Mouse (Mus musculus) central nervous system, embryonic 11.5 days (tissue): Measurements from ENCODE around the gene Aqp9. TPM values are rescaled to one million over a fixed set of nuclear protein-coding genes. Genes with fewer than 3 reads are reported as not detected.

Source experiments
- polyA plus RNA-seq: library from polyadenylated mRNA; depleted of rRNA; stranded (reverse); fragments of >200 nt; gene quantifications from 2 replicates; pipeline ENCODE4 v1.2.3, GENCODE M21; 2012; rRNA removed

Aqp9 gene
- polyA plus RNA-seq: 0.26 and 0.35 TPM in 2 replicates

DNA sequence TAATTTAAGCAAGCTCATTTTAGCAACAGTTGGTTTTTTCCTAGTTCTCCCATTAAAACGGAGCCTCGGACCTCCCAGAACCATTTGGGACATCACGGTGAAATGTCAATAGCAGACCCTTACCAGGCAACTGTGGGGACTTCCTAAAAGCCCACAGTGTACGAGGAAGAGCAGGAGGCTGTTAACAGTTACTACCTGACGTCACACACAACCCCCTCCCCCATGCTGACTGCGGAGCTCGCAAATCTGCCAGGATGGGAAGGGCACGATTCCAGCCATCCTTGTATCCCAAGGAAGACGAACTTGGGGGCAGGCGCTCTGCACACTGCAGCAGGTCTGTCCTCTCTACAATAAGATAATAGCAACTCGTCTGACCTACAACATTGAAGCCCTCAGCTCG is at the start of gene Aqp9:
Gene Aqp9 (minus strand): TSS at position 172 of the 400 bp plus-strand sequence.

DNA sequence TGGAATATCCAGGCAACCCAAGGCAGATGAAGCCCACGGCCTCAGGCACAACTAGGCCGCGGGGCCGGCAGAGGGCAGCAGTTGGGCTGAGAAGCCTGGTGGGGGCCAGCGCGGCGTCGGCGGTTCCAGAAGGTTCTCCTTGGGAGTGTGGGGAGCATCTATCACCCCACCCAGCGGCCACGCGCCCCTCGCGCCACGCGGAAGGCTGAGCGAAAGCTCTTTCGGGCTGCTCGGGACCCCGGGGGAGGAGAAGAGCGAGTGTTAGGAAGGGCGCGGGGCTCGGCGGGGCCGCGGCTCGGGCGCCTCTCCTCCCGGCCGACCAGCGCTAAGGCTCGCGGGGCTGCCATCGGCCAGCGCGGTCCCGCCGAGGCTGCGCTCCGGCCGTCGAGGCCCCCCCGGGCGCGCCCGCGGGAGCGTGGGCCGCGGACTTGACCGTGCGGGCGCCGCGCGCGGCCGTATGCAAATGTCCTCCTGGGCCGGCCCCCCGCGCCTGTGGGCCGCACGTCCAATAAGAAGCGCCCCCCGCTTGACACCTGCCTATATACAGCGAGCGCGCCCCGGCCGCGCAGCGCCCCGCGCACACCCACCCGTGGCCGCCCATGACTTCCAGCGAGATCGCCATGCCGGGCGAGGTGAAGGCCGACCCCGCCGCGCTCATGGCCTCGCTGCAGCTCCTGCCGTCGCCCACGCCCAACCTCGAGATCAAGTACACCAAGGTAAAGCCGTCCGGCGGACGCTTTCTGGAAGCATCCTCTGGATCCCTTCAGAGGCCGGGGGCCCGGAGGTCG is 47.0 kb upstream of the Aqp9 start, which contains the start of gene Aldh1a2:
Gene Aldh1a2 (plus strand): TSS at position 542 of the 788 bp plus-strand sequence.

Other genes starting within 250 kb of the Aqp9 start
- 0.48 and 1.7 TPM in 2 replicates for gene Lipc, start 216.5 kb downstream of the Aqp9 start, polyA plus RNA-seq
- gene Aldh1a2, start 47.1 kb upstream of the Aqp9 start, polyA plus RNA-seq: 4.8 and 39.9 TPM in 2 replicates